Mouse (Mus musculus) ES-E14 (cell line): ENCODE data around the gene Rbm4b.

ENCODE experiments used
- HCFC1 ChIP-seq: IDR thresholded peaks from 2 replicates; pipeline ENCODE4 v1.6.1; 2012; ENCODE audit warnings: low read length, inconsistent platforms, borderline replicate concordance; ENCODE audit not compliant: insufficient read depth
- MAFK ChIP-seq: IDR thresholded peaks from 2 replicates; pipeline ENCODE4 v1.6.1; 2014; ENCODE audit warnings: mild to moderate bottlenecking, low read depth, low read length, inconsistent platforms; ENCODE audit not compliant: insufficient read depth
- ZC3H11A ChIP-seq: IDR thresholded peaks from 2 replicates; pipeline ENCODE4 v1.6.1; 2012; ENCODE audit warnings: low read depth, mild to moderate bottlenecking, inconsistent platforms, low read length, borderline replicate concordance

- TF ChIP-seq MAFK (no peak), ZC3H11A (no peak), HCFC1 (no peak)
Measured at GRCm38 (mm10) chr19:4712156-4712780, 44.0 kb upstream of the Rbm4b start.
